Mouse (Mus musculus) spleen, adult 2 months (tissue): ENCODE results near the gene Itga11.
"Not testable (repeated sequence)": the region's sequence is repeated elsewhere in the genome, so short reads cannot be mapped to it uniquely, and the experiment has no call there.

Experiments used
- CTCF ChIP-seq: fragments of 200-500 bp; IDR thresholded peaks from 2 replicates; pipeline ENCODE4 v1.5.1; 2011; ENCODE audit warnings: mild to moderate bottlenecking, inconsistent platforms; ENCODE audit not compliant: insufficient read depth, insufficient read length, insufficient replicate concordance; ENCODE audit errors: extremely low read depth
- POLR2A ChIP-seq: fragments of 200-500 bp; IDR thresholded peaks from 2 replicates; pipeline ENCODE4 v1.6.1; 2011; ENCODE audit warnings: low read depth, low read length, inconsistent platforms

- TF ChIP-seq CTCF, POLR2A: not testable (repeated sequence)
Observed at GRCm38 (mm10) chr9:62799218-62799617, 121.6 kb downstream of the Itga11 start.
